Mouse (Mus musculus): ENCODE data around the gene Wdr95.
A peak's percentile ranks its signal among the peaks of the same experiment; 100 is the strongest.

The Wdr95 gene

GRCm38 (mm10) chr5:149527999-149528729 is at the start of gene Wdr95:
TSS of gene Wdr95 (plus strand) at chr5:149528679.
- peak; percentile 70 for DNase-seq

- DNase-seq: no peak
These were observed 46.6 kb upstream of the Wdr95 start for GRCm38 (mm10) chr5:149481920-149482319.

- no peak for DNase-seq
These were observed 45.0 kb upstream of the Wdr95 start for GRCm38 (mm10) chr5:149483321-149484052.

GRCm38 (mm10) chr5:149484270-149484669 is 44.2 kb upstream of the Wdr95 start:
- no peak for DNase-seq

- no peak for DNase-seq
These were observed 43.0 kb upstream of the Wdr95 start for GRCm38 (mm10) chr5:149485447-149485846.

- DNase-seq: peak; percentile 46
These were observed 40.0 kb upstream of the Wdr95 start for GRCm38 (mm10) chr5:149488360-149489021.

GRCm38 (mm10) chr5:149489136-149489535 is 39.3 kb upstream of the Wdr95 start:
- peak; percentile 67 for DNase-seq

GRCm38 (mm10) chr5:149490275-149490674 is 38.2 kb upstream of the Wdr95 start:
- DNase-seq: no peak

- no peak for DNase-seq
These were observed 32.8 kb upstream of the Wdr95 start for GRCm38 (mm10) chr5:149495655-149496054.

GRCm38 (mm10) chr5:149496401-149497066 is 31.9 kb upstream of the Wdr95 start:
- no peak for DNase-seq

GRCm38 (mm10) chr5:149499936-149500335 is 28.5 kb upstream of the Wdr95 start:
- DNase-seq: no peak

- DNase-seq: no peak
These were observed 24.9 kb upstream of the Wdr95 start for GRCm38 (mm10) chr5:149503423-149504175.

- no peak for DNase-seq
These were observed 23.5 kb upstream of the Wdr95 start for GRCm38 (mm10) chr5:149504985-149505384.

- DNase-seq: no peak
These were observed 22.4 kb upstream of the Wdr95 start for GRCm38 (mm10) chr5:149506033-149506432.

GRCm38 (mm10) chr5:149508094-149509029 is 20.1 kb upstream of the Wdr95 start:
- no peak for DNase-seq

GRCm38 (mm10) chr5:149510323-149510722 is 18.2 kb upstream of the Wdr95 start:
- DNase-seq: no peak

- DNase-seq: no peak
These were observed 15.8 kb upstream of the Wdr95 start for GRCm38 (mm10) chr5:149512695-149513094.

- no peak for DNase-seq
These were observed 14.9 kb upstream of the Wdr95 start for GRCm38 (mm10) chr5:149513438-149514086.

- DNase-seq: peak; percentile 79
These were observed 14.3 kb upstream of the Wdr95 start for GRCm38 (mm10) chr5:149514087-149514671.

- DNase-seq: no peak
These were observed 13.6 kb upstream of the Wdr95 start for GRCm38 (mm10) chr5:149514890-149515289.

Data from embryo, embryonic 11 days (tissue).